Mouse (Mus musculus) embryonic facial prominence, embryonic 11.5 days (tissue): ENCODE results near the gene Ppfia2. TPM values are rescaled to one million over a fixed set of nuclear protein-coding genes. Genes with fewer than 3 reads are reported as not detected.
A peak's percentile ranks its signal among the peaks of the same experiment; 100 is the strongest.

ENCODE experiments used
- ATAC-seq: fragments of 200-750 bp; cut with Nextera tagmentation; replicated peaks from 2 replicates; pipeline ENCODE4 v1.8.0; 2017; ENCODE audit warnings: low read depth; ENCODE audit not compliant: insufficient number of reproducible peaks, low FRiP score, low TSS enrichment
- DNase-seq: peaks from one replicate; pipeline ENCODE4 v3.0.0-alpha.2; 2015; ENCODE audit warnings: low spot score
- H3K27ac ChIP-seq: fragments of 300-500 bp; sonication (generic); replicated peaks from 2 replicates; pipeline ENCODE4 v1.5.1; 2014; ENCODE audit warnings: mild to moderate bottlenecking, low read depth, low read length, control low read depth
- H3K27me3 ChIP-seq: fragments of 300-500 bp; sonication (generic); 2 replicates; pipeline ENCODE4 v1.6.1; 2014; ENCODE audit warnings: mild to moderate bottlenecking, low read length, moderate library complexity, mixed read lengths; ENCODE audit not compliant: control insufficient read depth, insufficient read depth
- H3K36me3 ChIP-seq: fragments of 300-500 bp; sonication (generic); replicated peaks from 2 replicates; pipeline ENCODE4 v1.6.1; 2014; ENCODE audit warnings: low read depth, mild to moderate bottlenecking, low read length, moderate library complexity, mixed read lengths; ENCODE audit not compliant: control insufficient read depth, insufficient read depth
- H3K4me1 ChIP-seq: fragments of 300-500 bp; sonication (generic); 2 replicates; pipeline ENCODE4 v1.6.1; 2014; ENCODE audit warnings: low read length, mixed read lengths; ENCODE audit not compliant: control insufficient read depth, insufficient read depth
- H3K4me2 ChIP-seq: fragments of 300-500 bp; sonication (generic); 2 replicates; pipeline ENCODE4 v1.6.1; 2014; ENCODE audit warnings: low read depth, mild to moderate bottlenecking, control low read depth, low read length, moderate library complexity
- H3K4me3 ChIP-seq: fragments of 300-500 bp; sonication (generic); 2 replicates; pipeline ENCODE4 v1.5.1; 2014; ENCODE audit warnings: low read depth, low read length, control low read depth
- H3K9ac ChIP-seq: fragments of 300-500 bp; sonication (generic); replicated peaks from 2 replicates; pipeline ENCODE4 v1.6.1; 2014; ENCODE audit warnings: mild to moderate bottlenecking, control low read depth, low read length
- H3K9me3 ChIP-seq: fragments of 300-500 bp; sonication (generic); replicated peaks from 2 replicates; pipeline ENCODE4 v1.6.1; 2016; ENCODE audit warnings: mild to moderate bottlenecking, low read length, inconsistent platforms, mixed read lengths; ENCODE audit not compliant: control insufficient read depth
- WGBS: fragments of 180-500 bp; shearing (Covaris S2); extraction: QIAGEN DNeasy Blood & Tissue Kit; methylation state at CpG from one replicate; pipeline ENCODE4 v1.1.7; 2014; 5-methylcytosine and 5-hydroxymethylcytosine counted together
- polyA plus RNA-seq: library from polyadenylated mRNA; unstranded; fragments of >200 nt; fragmentation: Nextera tagmentation; extraction: Ambion mirVana; gene quantifications from 2 replicates; pipeline ENCODE4 v1.2.1, GENCODE M21; 2014

The Ppfia2 gene
- polyA plus RNA-seq, 1 experiment from 2014 or later, result 1.4 TPM

DNA sequence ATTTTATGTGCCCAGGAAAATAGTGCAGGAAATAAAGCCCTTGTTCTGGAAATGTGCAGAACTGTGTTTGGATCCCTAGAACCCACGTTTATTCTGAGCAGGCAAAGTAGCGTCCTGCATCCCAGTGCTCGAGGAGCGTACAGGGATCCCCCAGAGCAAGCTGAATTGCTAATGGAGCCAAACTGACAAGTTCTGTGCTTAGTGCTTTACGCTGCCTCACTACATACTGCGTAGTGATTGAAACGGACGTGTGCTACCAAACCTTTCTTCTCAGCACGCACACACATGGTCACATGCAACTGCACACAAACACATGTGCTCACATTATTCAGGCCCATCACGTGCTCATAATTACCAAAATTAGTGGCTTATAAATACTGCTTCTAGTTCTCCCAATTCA lies 153.2 kb downstream of the Ppfia2 start:
- no peak for ATAC-seq

DNA sequence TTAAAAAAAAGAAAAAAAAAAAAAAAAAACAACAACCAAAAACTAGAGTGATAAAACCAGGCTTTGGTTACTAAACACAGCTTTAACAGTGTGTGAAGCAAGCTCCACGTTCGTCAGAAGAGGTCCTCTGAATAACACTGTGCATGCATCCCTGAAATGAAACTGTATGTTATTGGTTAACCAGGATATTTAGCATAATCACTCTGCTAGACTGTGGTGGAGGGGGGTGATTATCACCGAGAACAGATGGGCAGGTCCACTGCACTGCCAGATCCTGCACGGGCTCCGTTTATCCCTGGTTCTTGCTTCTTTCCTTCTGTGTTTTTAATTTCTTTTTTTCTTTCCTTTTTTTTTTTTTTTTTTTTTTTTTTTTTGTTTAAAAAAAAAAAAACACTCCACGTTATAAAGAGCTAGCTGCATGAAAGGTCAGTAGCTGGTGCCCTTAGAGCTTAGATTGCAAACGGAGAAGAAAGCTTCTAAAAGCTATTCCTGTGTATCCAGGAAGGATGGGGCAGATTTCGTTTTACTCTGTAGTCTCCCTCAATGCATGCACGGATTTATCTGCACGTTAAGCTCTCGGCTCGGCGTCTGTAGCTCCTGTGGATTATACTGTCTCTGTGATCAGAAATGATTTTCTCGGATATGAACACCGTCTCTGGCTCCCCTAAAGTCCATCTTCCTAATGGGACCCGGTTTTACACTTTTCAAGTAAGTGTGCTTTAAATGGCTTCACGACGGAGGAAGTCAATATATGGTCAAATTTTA lies 162.2 kb downstream of the Ppfia2 start:
- no peaks in the 10 kb centered on the region for H3K4me1 ChIP-seq
- H3K4me2 ChIP-seq, result no peak overlapping the region; the same call in 1 of the 2 replicates
- H3K9me3 ChIP-seq, result no peaks in the 10 kb centered on the region
- no peak overlapping the region for H3K27ac ChIP-seq
- H3K9ac ChIP-seq, result no peak overlapping the region
- no peaks in the 10 kb centered on the region for H3K36me3 ChIP-seq
- H3K4me3 ChIP-seq, result no peak overlapping the region
- H3K27me3 ChIP-seq, result no peaks in the 10 kb centered on the region
- ATAC-seq, result peak; percentile 81; the same call in 1 of the 2 replicates
- peak; percentile 36 for DNase-seq
- 52% methylated on average over 18 of the region's 18 CpGs for WGBS

More for the DNA sequence above, 153.2 kb downstream of the Ppfia2 start:
- no peak overlapping the region for H3K9ac ChIP-seq
- H3K4me2 ChIP-seq, result no peak overlapping the region
- H3K9me3 ChIP-seq, result no peaks in the 10 kb centered on the region
- no peaks in the 10 kb centered on the region for H3K4me1 ChIP-seq
- H3K4me3 ChIP-seq, result no peak overlapping the region
- H3K27me3 ChIP-seq, result no peaks in the 10 kb centered on the region
- H3K36me3 ChIP-seq, result no peaks in the 10 kb centered on the region
- no peak overlapping the region for H3K27ac ChIP-seq
- DNase-seq, result no peak
- 80% methylated on average over 10 of the region's 10 CpGs for WGBS

DNA sequence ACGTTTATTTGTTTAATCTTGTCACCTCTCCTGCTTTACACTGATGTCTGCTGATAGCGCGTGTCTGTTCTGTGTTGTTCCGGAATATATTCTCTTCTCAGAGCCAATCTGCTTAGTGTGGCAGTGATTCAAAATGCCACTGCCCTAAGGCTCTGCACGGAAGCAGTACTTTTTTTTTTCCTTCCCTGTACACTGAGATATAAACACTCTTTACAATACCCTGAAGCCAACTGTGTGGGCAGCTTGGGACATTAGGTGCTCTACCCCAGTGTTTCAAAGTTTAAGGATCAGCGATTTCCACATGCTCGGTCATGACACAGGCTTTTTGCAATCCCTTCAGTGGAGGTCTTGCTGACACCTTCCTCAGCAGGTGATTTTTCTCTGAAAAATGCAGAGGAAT lies 163.8 kb downstream of the Ppfia2 start:
- Histone ChIP-seq H3K9ac (no peak overlapping the region), H3K27me3 (no peaks in the 10 kb centered on the region), H3K4me2 (no peak overlapping the region), H3K4me3 (no peak overlapping the region), H3K4me1 (no peaks in the 10 kb centered on the region), H3K36me3 (no peaks in the 10 kb centered on the region), H3K9me3 (no peaks in the 10 kb centered on the region), H3K27ac (no peak overlapping the region)
- ATAC-seq (no peak), DNase-seq (no peak)
- WGBS, result 83% methylated on average over 7 of the region's 7 CpGs

DNA sequence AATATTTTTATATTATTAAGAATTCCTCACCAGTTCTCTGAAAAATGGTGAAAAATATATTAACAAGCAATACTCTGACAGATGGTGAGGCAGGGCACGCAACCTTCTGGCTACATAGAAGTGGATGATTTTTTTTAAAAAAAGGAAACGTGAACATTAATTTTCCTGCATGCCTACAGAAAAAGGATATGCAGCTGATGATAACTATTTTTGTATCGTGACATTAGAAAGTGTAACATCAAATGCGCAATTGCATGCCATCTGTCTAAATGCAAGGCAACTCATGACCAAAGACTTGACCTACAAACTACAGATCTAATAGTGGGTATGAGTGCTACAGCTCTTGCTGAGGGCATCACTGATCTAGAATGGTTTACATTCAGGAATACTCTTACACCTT lies 182.1 kb downstream of the Ppfia2 start:
- DNase-seq (no peak), ATAC-seq (no peak)
- WGBS, result 88% methylated on average over 4 of the region's 4 CpGs
- no peaks in the 10 kb centered on the region for H3K36me3 ChIP-seq
- H3K4me1 ChIP-seq, result no peaks in the 10 kb centered on the region
- no peak overlapping the region for H3K4me2 ChIP-seq
- H3K27ac ChIP-seq, result no peak overlapping the region
- no peak overlapping the region for H3K4me3 ChIP-seq
- H3K9me3 ChIP-seq, result no peaks in the 10 kb centered on the region
- no peak overlapping the region for H3K9ac ChIP-seq
- no peaks in the 10 kb centered on the region for H3K27me3 ChIP-seq

DNA sequence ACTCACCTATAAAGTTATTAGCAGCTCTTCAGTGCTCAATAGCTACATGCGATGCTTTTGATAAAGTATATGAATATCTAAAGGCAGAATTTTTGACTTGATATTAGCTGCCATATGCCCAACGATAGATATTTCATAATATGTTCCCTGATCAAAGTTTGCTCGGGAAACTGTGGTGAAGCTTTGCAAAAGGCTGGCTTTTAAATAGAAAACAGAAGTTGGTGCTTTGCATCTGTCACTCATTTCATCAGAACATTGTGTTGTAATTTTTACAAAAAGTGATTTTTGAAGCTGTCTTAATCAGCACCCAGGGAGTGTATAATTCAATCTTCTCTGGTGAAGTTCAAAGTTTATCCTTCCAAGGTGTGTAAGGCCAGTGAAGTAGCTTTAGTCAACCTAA lies 195.1 kb downstream of the Ppfia2 start:
- 84% methylated on average over 3 of the region's 3 CpGs for WGBS
- Histone ChIP-seq H3K4me1 (no peaks in the 10 kb centered on the region), H3K27ac (no peak overlapping the region), H3K27me3 (no peaks in the 10 kb centered on the region), H3K4me3 (no peak overlapping the region), H3K36me3 (no peaks in the 10 kb centered on the region), H3K9ac (no peak overlapping the region), H3K9me3 (no peaks in the 10 kb centered on the region), H3K4me2 (no peak overlapping the region)
- DNase-seq (no peak), ATAC-seq (no peak)

DNA sequence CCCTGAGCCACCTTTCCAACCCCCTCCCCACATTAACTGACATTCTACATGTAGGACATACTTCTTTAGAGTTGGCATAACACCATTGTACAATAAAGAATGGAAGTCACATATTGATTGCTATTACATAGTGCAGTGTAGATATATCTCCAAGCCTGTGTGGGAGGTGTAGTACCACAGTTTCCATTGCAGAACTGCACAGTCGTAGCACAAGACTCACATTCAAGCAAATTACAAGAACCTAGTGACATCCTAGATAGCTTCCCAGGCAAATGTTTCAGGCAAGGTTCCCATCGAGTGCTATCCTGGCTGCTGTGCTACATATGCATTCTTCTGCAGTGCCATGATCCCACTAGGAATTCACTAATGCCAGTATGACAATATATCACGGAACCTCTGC lies 200.0 kb downstream of the Ppfia2 start:
- Histone ChIP-seq H3K36me3 (no peaks in the 10 kb centered on the region), H3K27me3 (no peaks in the 10 kb centered on the region), H3K9ac (no peak overlapping the region), H3K4me2 (no peak overlapping the region), H3K9me3 (no peaks in the 10 kb centered on the region), H3K27ac (no peak overlapping the region), H3K4me3 (no peak overlapping the region), H3K4me1 (no peaks in the 10 kb centered on the region)
- 82% methylated on average over 3 of the region's 3 CpGs for WGBS
- DNase-seq, result no peak
- no peak for ATAC-seq

DNA sequence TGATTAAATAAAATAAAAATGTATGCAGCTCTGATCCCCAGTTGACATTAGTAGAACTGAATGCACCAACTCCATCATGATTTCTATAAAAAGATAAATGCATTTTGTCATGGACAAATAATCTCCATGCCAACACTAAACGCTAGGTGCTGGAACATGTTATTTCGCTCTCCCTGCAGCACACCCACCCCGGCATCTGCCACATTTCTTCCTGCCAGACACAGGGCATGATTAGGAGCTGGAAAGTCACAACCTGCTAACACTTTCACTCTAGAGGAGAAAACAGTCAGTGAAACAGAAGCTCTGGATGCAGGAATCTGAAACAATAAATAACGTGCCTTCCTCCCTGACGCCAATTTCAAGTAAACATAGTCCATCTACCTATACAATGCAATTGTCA lies 211.3 kb downstream of the Ppfia2 start:
- H3K9ac ChIP-seq, result no peak overlapping the region
- WGBS, result 90% methylated on average over 5 of the region's 5 CpGs
- H3K36me3 ChIP-seq, result no peaks in the 10 kb centered on the region
- H3K27me3 ChIP-seq, result no peaks in the 10 kb centered on the region
- no peak overlapping the region for H3K4me3 ChIP-seq
- no peaks in the 10 kb centered on the region for H3K9me3 ChIP-seq
- no peaks in the 10 kb centered on the region for H3K4me1 ChIP-seq
- no peak overlapping the region for H3K4me2 ChIP-seq
- no peak for ATAC-seq
- H3K27ac ChIP-seq, result no peak overlapping the region
- DNase-seq, result no peak

DNA sequence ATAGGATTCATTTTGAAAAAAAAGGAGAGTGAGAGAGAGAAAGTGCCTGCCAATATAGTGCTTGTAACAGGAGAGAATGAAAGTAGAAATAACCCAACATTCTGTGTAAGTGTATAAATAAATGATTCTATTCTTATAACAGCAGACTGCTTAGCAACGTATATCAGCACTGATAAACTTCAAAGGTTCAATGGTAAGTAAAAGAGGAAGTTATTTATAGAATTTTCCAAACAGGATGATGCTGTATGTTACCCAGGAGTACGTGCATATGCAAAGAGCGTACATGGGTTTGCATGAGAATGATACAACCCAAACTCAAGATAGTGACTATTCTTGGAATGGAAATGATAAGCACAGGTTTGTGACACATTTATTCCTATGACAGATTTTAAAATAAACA lies 215.4 kb downstream of the Ppfia2 start:
- no peak overlapping the region for H3K4me2 ChIP-seq
- H3K9ac ChIP-seq, result no peak overlapping the region
- no peaks in the 10 kb centered on the region for H3K4me1 ChIP-seq
- H3K9me3 ChIP-seq, result no peaks in the 10 kb centered on the region
- H3K27ac ChIP-seq, result no peak overlapping the region
- DNase-seq (no peak), ATAC-seq (no peak)
- H3K36me3 ChIP-seq, result no peaks in the 10 kb centered on the region
- no peaks in the 10 kb centered on the region for H3K27me3 ChIP-seq
- no peak overlapping the region for H3K4me3 ChIP-seq
- WGBS, result 84% methylated on average over 3 of the region's 3 CpGs
